Mouse (Mus musculus): ENCODE results near the gene Arpc1b.
"Not testable (repeated sequence)": the region's sequence is repeated elsewhere in the genome, so short reads cannot be mapped to it uniquely, and the experiment has no call there.

Arpc1b gene

GRCm38 (mm10) chr5:145114071-145114605, at the start of gene Arpc1b:
Gene Arpc1b, plus strand, starts transcription at chr5:145114215.
- peak; percentile 87 for DNase-seq (ENCODE audit: low read depth)

GRCm38 (mm10) chr5:145064765-145065340, 49.2 kb upstream of the Arpc1b start:
- no peak for DNase-seq (ENCODE audit: low read depth)

GRCm38 (mm10) chr5:145068863-145069262, 45.2 kb upstream of the Arpc1b start:
- DNase-seq (ENCODE audit: low read depth) = peak; percentile 55

GRCm38 (mm10) chr5:145069707-145070106, 44.3 kb upstream of the Arpc1b start:
- peak; percentile 69 for DNase-seq (ENCODE audit: low read depth)

- peak; percentile 76 for DNase-seq (ENCODE audit: low read depth)
Measured at GRCm38 (mm10) chr5:145071342-145071741, 42.7 kb upstream of the Arpc1b start.

- no peak for DNase-seq (ENCODE audit: low read depth)
Measured at GRCm38 (mm10) chr5:145075081-145075480, 38.9 kb upstream of the Arpc1b start.

GRCm38 (mm10) chr5:145081866-145082613, 32.0 kb upstream of the Arpc1b start:
- DNase-seq (ENCODE audit: low read depth) = no peak

GRCm38 (mm10) chr5:145083201-145083600, 30.8 kb upstream of the Arpc1b start:
- not testable (repeated sequence) for DNase-seq (ENCODE audit: low read depth)

GRCm38 (mm10) chr5:145083632-145084451, 30.2 kb upstream of the Arpc1b start, which contains the start of the genes Arpc1a and Kpna7:
Gene Arpc1a, plus strand, starts transcription at chr5:145083830.
Gene Kpna7, minus strand, starts transcription at chr5:145084030.
- DNase-seq (ENCODE audit: low read depth) = peak; percentile 94

GRCm38 (mm10) chr5:145084822-145085221, 29.2 kb upstream of the Arpc1b start:
- no peak for DNase-seq (ENCODE audit: low read depth)

GRCm38 (mm10) chr5:145088186-145088585, 25.8 kb upstream of the Arpc1b start:
- DNase-seq (ENCODE audit: low read depth) = no peak

- DNase-seq (ENCODE audit: low read depth) = no peak
Measured at GRCm38 (mm10) chr5:145089878-145090277, 24.1 kb upstream of the Arpc1b start.

GRCm38 (mm10) chr5:145096195-145096594, 17.8 kb upstream of the Arpc1b start:
- DNase-seq (ENCODE audit: low read depth) = no peak

GRCm38 (mm10) chr5:145098340-145098821, 15.6 kb upstream of the Arpc1b start:
- DNase-seq (ENCODE audit: low read depth) = peak; percentile 96

GRCm38 (mm10) chr5:145100960-145101359, 13.1 kb upstream of the Arpc1b start:
- no peak for DNase-seq (ENCODE audit: low read depth)

- DNase-seq (ENCODE audit: low read depth) = not testable (repeated sequence)
Measured at GRCm38 (mm10) chr5:145101451-145101850, 12.6 kb upstream of the Arpc1b start.

- peak; percentile 62 for DNase-seq (ENCODE audit: low read depth)
Measured at GRCm38 (mm10) chr5:145102706-145103105, 11.3 kb upstream of the Arpc1b start.

- DNase-seq (ENCODE audit: low read depth) = no peak
Measured at GRCm38 (mm10) chr5:145104328-145104727, 9.7 kb upstream of the Arpc1b start.

GRCm38 (mm10) chr5:145105694-145106275, 8.2 kb upstream of the Arpc1b start:
- DNase-seq (ENCODE audit: low read depth) = no peak

- no peak for DNase-seq (ENCODE audit: low read depth)
Measured at GRCm38 (mm10) chr5:145110401-145110800, 3.6 kb upstream of the Arpc1b start.

- DNase-seq (ENCODE audit: low read depth) = no peak
Measured at GRCm38 (mm10) chr5:145112566-145112965, 1.4 kb upstream of the Arpc1b start.

GRCm38 (mm10) chr5:145113416-145113815, 599 bp upstream of the Arpc1b start:
- no peak for DNase-seq (ENCODE audit: low read depth)
